Mouse (Mus musculus) midbrain, embryonic 14.5 days (tissue): ENCODE measurements around the gene Bphl. TPM values are rescaled to one million over a fixed set of nuclear protein-coding genes. Genes with fewer than 3 reads are reported as not detected.
"Not testable (repeated sequence)": the region's sequence is repeated elsewhere in the genome, so short reads cannot be mapped to it uniquely, and the experiment has no call there.

Experiments
- ATAC-seq: fragments of 200-750 bp; cut with Nextera tagmentation; 2 replicates; pipeline ENCODE4 v1.8.0; 2017; ENCODE audit warnings: moderate number of reproducible peaks, moderate library complexity; ENCODE audit not compliant: low FRiP score, low TSS enrichment
- DNase-seq: peaks from one replicate; pipeline ENCODE4 v3.0.0-alpha.2; 2015
- H3K27ac ChIP-seq: fragments of 300-500 bp; sonication (generic); replicated peaks from 2 replicates; pipeline ENCODE4 v1.5.1; 2014; ENCODE audit warnings: mild to moderate bottlenecking, low read depth, low read length, moderate library complexity
- H3K27me3 ChIP-seq: fragments of 300-500 bp; sonication (generic); 2 replicates; pipeline ENCODE4 v1.6.1; 2014; ENCODE audit warnings: low read length, control low read depth, mixed read lengths; ENCODE audit not compliant: control insufficient read depth, insufficient read depth
- H3K36me3 ChIP-seq: fragments of 300-500 bp; sonication (generic); 2 replicates; pipeline ENCODE4 v1.6.1; 2014; ENCODE audit warnings: low read length, control low read depth; ENCODE audit not compliant: control insufficient read depth, insufficient read depth
- H3K4me1 ChIP-seq: fragments of 300-500 bp; sonication (generic); 2 replicates; pipeline ENCODE4 v1.6.1; 2014; ENCODE audit warnings: mild to moderate bottlenecking, antibody characterized with exemption, low read length, control low read depth; ENCODE audit not compliant: control insufficient read depth, insufficient read depth
- H3K4me2 ChIP-seq: fragments of 300-500 bp; sonication (generic); 2 replicates; pipeline ENCODE4 v1.6.1; 2014; ENCODE audit warnings: mild to moderate bottlenecking, low read length, moderate library complexity
- H3K4me3 ChIP-seq: fragments of 300-500 bp; sonication (generic); replicated peaks from 2 replicates; pipeline ENCODE4 v1.5.1; 2014; ENCODE audit warnings: low read depth, low read length
- H3K9ac ChIP-seq: fragments of 300-500 bp; sonication (generic); replicated peaks from 2 replicates; pipeline ENCODE4 v1.6.1; 2014; ENCODE audit warnings: mild to moderate bottlenecking, low read length, moderate library complexity
- H3K9me3 ChIP-seq: fragments of 300-500 bp; sonication (generic); 2 replicates; pipeline ENCODE4 v1.6.1; 2016; ENCODE audit warnings: low read length, control low read depth, mixed read lengths; ENCODE audit not compliant: control insufficient read depth
- WGBS: fragments of 180-500 bp; shearing (Covaris S2); extraction: QIAGEN DNeasy Blood & Tissue Kit; methylation state at CpG from one replicate; pipeline ENCODE4 v1.1.7; 2014; 5-methylcytosine and 5-hydroxymethylcytosine counted together
- polyA plus RNA-seq: library from polyadenylated mRNA; unstranded; fragments of >200 nt; fragmentation: Nextera tagmentation; extraction: Ambion mirVana; gene quantifications from 2 replicates; pipeline ENCODE4 v1.2.1, GENCODE M21; 2014

The Bphl gene
- polyA plus RNA-seq, 1 experiment from 2014 or later: 36.8 TPM

- no peak for DNase-seq
- WGBS: 89% methylated on average over 9 of the region's 9 CpGs
- Histone ChIP-seq H3K9ac (no peak overlapping the region), H3K4me3 (no peak overlapping the region), H3K9me3 (no peaks in the 10 kb centered on the region), H3K27me3 (no peaks in the 10 kb centered on the region), H3K36me3 (peaks cover 18% of the 10 kb centered on the region), H3K27ac (no peak overlapping the region), H3K4me2 (no peak overlapping the region), H3K4me1 (no peaks in the 10 kb centered on the region)
- ATAC-seq: no peak
Observed at GRCm38 (mm10) chr13:34060061-34060460, 22.7 kb downstream of the Bphl start.

- WGBS: 92% methylated on average over 10 of the region's 10 CpGs
Observed at GRCm38 (mm10) chr13:34062466-34062865, 25.1 kb downstream of the Bphl start.

GRCm38 (mm10) chr13:34066351-34066750 lies 29.0 kb downstream of the Bphl start:
- Histone ChIP-seq H3K27me3 (no peaks in the 10 kb centered on the region), H3K27ac (no peak overlapping the region), H3K4me2 (no peak overlapping the region), H3K9ac (no peak overlapping the region), H3K36me3 (peaks cover 6% of the 10 kb centered on the region; the same call in 1 of the 2 replicates), H3K4me1 (no peaks in the 10 kb centered on the region), H3K4me3 (no peak overlapping the region), H3K9me3 (no peaks in the 10 kb centered on the region)
- ATAC-seq (no peak), DNase-seq (no peak)
- WGBS: 22% methylated on average over 1 of the region's 1 CpGs

More at GRCm38 (mm10) chr13:34062466-34062865, 25.1 kb downstream of the Bphl start:
- no peaks in the 10 kb centered on the region for H3K4me1 ChIP-seq
- H3K27ac ChIP-seq: no peak overlapping the region
- peaks cover 6% of the 10 kb centered on the region; the same call in 1 of the 2 replicates for H3K36me3 ChIP-seq
- no peak overlapping the region for H3K9ac ChIP-seq
- no peak for ATAC-seq
- no peaks in the 10 kb centered on the region for H3K9me3 ChIP-seq
- DNase-seq: no peak
- no peaks in the 10 kb centered on the region for H3K27me3 ChIP-seq
- no peak overlapping the region for H3K4me3 ChIP-seq
- no peak overlapping the region for H3K4me2 ChIP-seq

- DNase-seq (no peak), ATAC-seq (no peak)
- no peak overlapping the region for H3K4me2 ChIP-seq
- H3K9ac ChIP-seq: no peak overlapping the region
- H3K36me3 ChIP-seq: peaks cover 15% of the 10 kb centered on the region
- no peaks in the 10 kb centered on the region for H3K27me3 ChIP-seq
- no peaks in the 10 kb centered on the region for H3K9me3 ChIP-seq
- peaks cover 15% of the 10 kb centered on the region for H3K4me1 ChIP-seq
- H3K27ac ChIP-seq: no peak overlapping the region
- H3K4me3 ChIP-seq: no peak overlapping the region
- 56% methylated on average over 4 of the region's 4 CpGs for WGBS
Observed at GRCm38 (mm10) chr13:34070296-34070695, 32.9 kb downstream of the Bphl start.

GRCm38 (mm10) chr13:34071836-34072235 lies 34.4 kb downstream of the Bphl start:
- no peak overlapping the region for H3K4me3 ChIP-seq
- no peak for ATAC-seq
- H3K36me3 ChIP-seq: peaks cover 27% of the 10 kb centered on the region
- no peak overlapping the region for H3K9ac ChIP-seq
- H3K4me2 ChIP-seq: no peak overlapping the region
- no peaks in the 10 kb centered on the region for H3K9me3 ChIP-seq
- no peak for DNase-seq
- H3K4me1 ChIP-seq: peaks cover 29% of the 10 kb centered on the region
- H3K27ac ChIP-seq: no peak overlapping the region
- 85% methylated on average over 6 of the region's 6 CpGs for WGBS
- no peaks in the 10 kb centered on the region for H3K27me3 ChIP-seq

- no peak for ATAC-seq
- Histone ChIP-seq H3K4me3 (no peak overlapping the region), H3K27me3 (no peaks in the 10 kb centered on the region), H3K4me1 (peaks cover 29% of the 10 kb centered on the region), H3K36me3 (peaks cover 27% of the 10 kb centered on the region), H3K9me3 (no peaks in the 10 kb centered on the region), H3K27ac (no peak overlapping the region), H3K4me2 (no peak overlapping the region), H3K9ac (no peak overlapping the region)
- no peak for DNase-seq
- WGBS: 25% methylated on average over 3 of the region's 3 CpGs
Observed at GRCm38 (mm10) chr13:34072847-34073246, 35.5 kb downstream of the Bphl start.

DNA sequence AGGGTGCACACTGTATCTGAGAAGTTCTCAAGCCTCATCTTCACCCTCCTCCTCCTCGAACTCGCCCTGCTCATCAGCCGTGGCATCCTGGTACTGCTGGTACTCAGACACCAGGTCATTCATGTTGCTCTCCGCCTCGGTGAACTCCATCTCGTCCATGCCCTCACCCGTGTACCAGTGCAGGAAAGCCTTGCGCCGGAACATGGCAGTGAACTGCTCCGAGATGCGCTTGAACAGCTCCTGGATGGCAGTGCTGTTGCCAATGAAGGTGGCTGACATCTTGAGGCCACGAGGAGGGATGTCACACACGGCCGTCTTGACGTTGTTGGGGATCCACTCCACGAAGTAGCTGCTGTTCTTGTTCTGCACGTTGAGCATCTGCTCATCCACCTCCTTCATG lies 37.0 kb downstream of the Bphl start:
- Histone ChIP-seq H3K4me1 (peaks cover 33% of the 10 kb centered on the region), H3K36me3 (peaks cover 27% of the 10 kb centered on the region)
- not testable (repeated sequence) for H3K27ac ChIP-seq, H3K9ac ChIP-seq, H3K9me3 ChIP-seq, H3K4me3 ChIP-seq, ATAC-seq, DNase-seq, H3K27me3 ChIP-seq, H3K4me2 ChIP-seq
- 95% methylated on average over 9 of the region's 17 CpGs for WGBS

DNA sequence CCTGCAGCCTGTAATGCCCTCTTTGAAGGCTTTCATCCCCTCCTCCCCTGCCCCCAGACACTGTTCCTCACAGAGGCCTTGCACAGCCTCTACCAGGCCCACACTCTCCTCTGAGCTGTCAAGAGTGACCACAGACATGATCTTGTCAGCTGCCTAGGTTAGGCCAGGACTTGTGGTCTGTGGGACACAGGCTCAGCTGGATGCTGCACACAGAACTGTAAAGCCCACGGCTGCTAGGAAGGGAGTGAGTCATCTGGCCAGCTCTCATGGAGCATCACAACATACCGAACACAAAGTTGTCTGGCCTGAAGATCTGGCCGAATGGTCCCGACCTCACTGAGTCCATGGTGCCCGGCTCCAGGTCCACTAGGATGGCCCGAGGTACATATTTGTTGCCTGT lies 38.5 kb downstream of the Bphl start:
- Histone ChIP-seq H3K4me1 (peaks cover 33% of the 10 kb centered on the region), H3K4me3 (peak overlapping the region; percentile 92), H3K4me2 (peak overlapping the region; percentile 74), H3K27ac (peak overlapping the region; percentile 95), H3K36me3 (peaks cover 27% of the 10 kb centered on the region), H3K9ac (peak overlapping the region; percentile 96; the same call in 1 of the 2 replicates)
- DNase-seq, ATAC-seq, H3K9me3 ChIP-seq, H3K27me3 ChIP-seq: not testable (repeated sequence)
- WGBS: 51% methylated on average over 6 of the region's 6 CpGs

DNA sequence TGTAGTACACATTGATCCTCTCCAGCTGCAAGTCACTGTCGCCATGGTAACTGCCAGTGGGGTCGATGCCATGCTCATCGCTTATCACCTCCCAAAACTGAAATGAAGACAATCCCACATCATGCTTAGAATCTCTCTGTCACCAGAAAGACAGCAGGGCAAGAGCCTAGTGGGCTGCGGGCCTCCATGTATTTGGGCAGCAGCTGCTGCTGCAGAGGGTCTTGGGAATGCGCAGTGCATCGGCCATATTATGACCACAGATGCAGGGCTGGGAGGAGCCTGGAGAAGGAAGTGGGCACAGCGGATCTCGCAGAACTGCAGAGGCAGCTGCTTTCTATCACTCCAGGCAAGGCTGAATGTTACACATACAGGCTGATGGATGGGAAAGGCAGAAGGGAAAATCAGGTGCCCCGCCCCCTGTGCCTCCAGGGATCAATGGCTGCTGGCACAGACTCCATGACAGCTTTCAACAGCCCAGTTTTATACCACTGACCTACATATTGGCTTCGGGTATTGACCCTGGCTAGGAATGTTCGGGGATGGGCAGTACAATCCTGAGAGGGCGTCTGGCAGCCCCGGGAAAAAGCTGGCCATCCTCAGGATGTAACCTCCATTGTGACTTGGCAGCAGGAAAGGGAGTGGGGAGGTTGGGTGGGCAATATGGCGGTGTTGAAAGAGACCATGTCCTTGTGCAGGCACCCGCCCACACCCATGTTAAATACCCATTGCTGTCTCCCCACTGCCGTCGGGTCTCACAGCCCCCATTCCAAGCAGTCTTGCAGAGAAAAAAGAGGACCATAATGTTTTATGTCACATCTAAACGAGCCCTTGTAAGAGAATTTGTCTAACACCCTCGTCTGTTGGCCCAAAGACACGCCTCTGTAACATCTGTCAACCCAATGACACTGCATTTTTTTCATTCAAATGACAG lies 39.4 kb downstream of the Bphl start:
- Histone ChIP-seq H3K4me2 (peak overlapping the region; percentile 74), H3K4me3 (peak overlapping the region; percentile 92), H3K9me3 (no peaks in the 10 kb centered on the region), H3K9ac (peak overlapping the region; percentile 96), H3K4me1 (peaks cover 33% of the 10 kb centered on the region), H3K27ac (peak overlapping the region; percentile 95), H3K27me3 (no peaks in the 10 kb centered on the region), H3K36me3 (peaks cover 27% of the 10 kb centered on the region)
- DNase-seq: peak; percentile 83
- ATAC-seq: peak; percentile 77
- WGBS: 17% methylated on average over 20 of the region's 20 CpGs
